Mouse (Mus musculus) CH12.LX (cell line): ENCODE results near the gene Troap.
A peak's percentile ranks its signal among the peaks of the same experiment; 100 is the strongest.

ENCODE experiments used
- CTCF ChIP-seq, 2 experiments: IDR thresholded peaks in 1 of 2; conservative IDR thresholded peaks in 1 of 2; 2 replicates each; pipeline ENCODE4 v1.5.1; 2011 to 2012; ENCODE audit warnings: low read depth in 2 of 2, low read length in 2 of 2, improper control_type of control experiment in 1 of 2, inconsistent platforms in 1 of 2, mild to moderate bottlenecking in 1 of 2, moderate library complexity in 1 of 2
- ELF1 ChIP-seq: IDR thresholded peaks from 2 replicates; pipeline ENCODE4 v1.6.1; 2014; ENCODE audit warnings: low read depth, mild to moderate bottlenecking, inconsistent platforms, low read length, improper control_type of control experiment
- MYC ChIP-seq: IDR thresholded peaks from 2 replicates; pipeline ENCODE4 v1.6.1; 2011; ENCODE audit warnings: low read depth, mild to moderate bottlenecking, improper control_type of control experiment, low read length
- SMC3 ChIP-seq: IDR thresholded peaks from 2 replicates; pipeline ENCODE4 v1.6.1; 2011; ENCODE audit warnings: low read depth, low read length, improper control_type of control experiment
- USF1 ChIP-seq: IDR thresholded peaks from 2 replicates; pipeline ENCODE4 v1.6.1; 2014; ENCODE audit warnings: low read depth, mild to moderate bottlenecking, inconsistent platforms, low read length, improper control_type of control experiment

DNA sequence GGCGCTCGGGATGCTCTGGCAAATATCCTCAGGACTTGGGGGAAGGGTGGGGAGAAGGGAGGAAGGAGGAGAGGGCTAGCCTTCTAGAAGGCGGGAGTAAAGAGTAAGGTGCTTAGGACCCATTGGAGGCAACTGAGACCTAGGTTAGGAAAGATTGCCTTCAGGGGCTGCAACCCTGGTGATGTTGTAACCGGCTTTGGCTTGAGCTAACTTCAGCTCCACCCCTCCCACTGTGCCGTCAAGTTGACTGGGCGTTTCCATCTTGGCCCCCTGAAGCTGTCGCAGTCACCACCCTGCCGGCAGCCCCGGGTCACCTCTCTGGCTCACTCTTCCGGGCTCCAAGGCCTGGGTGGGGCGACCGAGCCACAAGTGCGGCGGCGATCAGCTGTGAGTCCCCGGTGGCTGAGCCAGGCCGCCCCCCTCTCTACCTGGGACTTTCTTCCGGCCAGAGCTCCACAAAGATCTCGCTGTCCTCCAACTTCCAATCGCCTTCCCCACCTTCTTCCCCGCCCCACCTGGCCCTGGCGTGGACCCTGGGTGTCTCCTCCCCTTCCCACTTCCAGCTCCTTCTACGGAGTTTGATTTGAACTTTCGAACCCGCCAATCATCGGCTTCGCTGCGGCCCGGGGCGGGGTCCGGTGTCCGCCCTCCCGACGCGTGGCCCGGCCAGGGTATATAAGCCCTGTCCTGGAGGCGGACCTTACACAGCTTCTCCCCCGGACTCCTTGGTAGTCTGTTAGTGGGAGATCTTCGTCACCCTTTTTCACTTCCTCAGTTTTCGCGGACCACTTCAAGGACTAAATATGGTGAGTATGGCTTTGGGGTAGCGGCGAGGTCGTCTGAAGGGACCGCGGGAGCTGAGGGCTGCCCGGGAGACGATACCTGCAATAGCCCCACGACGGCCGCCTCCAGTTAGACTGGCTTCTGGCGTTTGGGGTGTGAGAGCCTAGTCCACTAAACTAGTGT is 44.5 kb upstream of the Troap start, which contains the start of gene Tuba1c:
- TF ChIP-seq CTCF (conservative IDR thresholded peaks at IDR 0.05 in 1 of 2, IDR thresholded peaks at IDR 0.05 in 1 of 2; ENCODE audit: low read depth in 2 of 2, low read length in 2 of 2) (no peak), ELF1 (peak; percentile 79), USF1 (no peak), SMC3 (no peak), MYC (peak; percentile 37; the same call in 1 of the 2 replicates)
